Mouse (Mus musculus) cerebellum, adult 2 months (tissue): ENCODE measurements around the gene Tmem259. TPM values are rescaled to one million over a fixed set of nuclear protein-coding genes. Genes with fewer than 3 reads are reported as not detected.

Source experiments
- DNase-seq, 2 experiments: peaks; one replicate each; pipeline ENCODE4 v3.0.0; 2021
- H3K27ac ChIP-seq: fragments of 200-500 bp; 2 replicates; pipeline ENCODE4 v1.5.1; 2012; ENCODE audit warnings: low read length, control low read depth, inconsistent platforms; ENCODE audit not compliant: insufficient read depth
- H3K27me3 ChIP-seq: fragments of 200-500 bp; 2 replicates; pipeline ENCODE4 v1.6.1; 2012; ENCODE audit warnings: inconsistent platforms, mild to moderate bottlenecking, low read length, moderate library complexity; ENCODE audit not compliant: control insufficient read depth, insufficient read depth
- H3K4me1 ChIP-seq: fragments of 200-500 bp; 2 replicates; pipeline ENCODE4 v1.6.1; 2011; ENCODE audit warnings: low read length; ENCODE audit not compliant: control insufficient read depth, insufficient read depth
- H3K4me3 ChIP-seq: fragments of 200-500 bp; replicated peaks from 2 replicates; pipeline ENCODE3; 2011; ENCODE audit warnings: mild to moderate bottlenecking, low read depth, low read length, control low read depth; ENCODE audit not compliant: insufficient read depth
- CTCF ChIP-seq: fragments of 200-500 bp; IDR thresholded peaks from 2 replicates; pipeline ENCODE4 v1.5.1; 2011; ENCODE audit warnings: low read depth, mild to moderate bottlenecking, control low read depth, low read length, moderate library complexity, borderline replicate concordance; ENCODE audit not compliant: insufficient read depth
- POLR2A ChIP-seq: fragments of 200-500 bp; IDR thresholded peaks from 2 replicates; pipeline ENCODE4 v1.6.1; 2011; ENCODE audit warnings: low read length, control low read depth, borderline replicate concordance; ENCODE audit not compliant: insufficient read depth
- WGBS: fragments of 180-500 bp; shearing (Covaris S2); methylation state at CpG from one replicate; pipeline ENCODE4 v1.1.7; 2018; 5-methylcytosine and 5-hydroxymethylcytosine counted together
- polyA plus RNA-seq: library from polyadenylated mRNA; depleted of rRNA; stranded (reverse); fragments of >200 nt; gene quantifications from 2 replicates; pipeline ENCODE4 v1.2.3, GENCODE M21; 2012

Gene Tmem259
- polyA plus RNA-seq, 1 experiment, result 191 TPM

DNA sequence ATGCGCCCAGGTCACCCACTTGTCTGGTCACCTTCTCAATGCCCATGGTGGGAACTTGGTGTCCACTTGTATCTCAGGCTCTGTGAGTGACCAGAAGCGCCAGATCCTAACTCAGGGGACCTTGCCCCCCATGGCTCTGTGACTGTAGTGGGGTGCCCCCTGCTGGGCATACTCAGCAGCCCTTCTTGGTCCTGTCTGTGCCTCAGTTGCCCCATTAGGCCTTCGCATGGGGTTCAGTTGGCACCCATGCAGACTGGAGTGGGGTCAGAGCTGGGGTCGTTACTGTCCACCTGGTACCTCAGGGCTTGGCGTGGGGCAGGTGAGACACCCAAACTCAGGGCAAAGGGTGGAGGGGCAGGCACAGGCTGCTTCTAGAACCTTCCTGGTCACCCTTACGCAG is 30.2 kb downstream of the Tmem259 start:
- H3K4me3 ChIP-seq, result no peak overlapping the region
- 85% methylated on average over 6 of the region's 6 CpGs for WGBS
- no peak for TF ChIP-seq POLR2A
- peak; percentile 51 for TF ChIP-seq CTCF
- no peak overlapping the region for H3K27ac ChIP-seq
- H3K27me3 ChIP-seq, result no peaks in the 10 kb centered on the region
- no peaks in the 10 kb centered on the region; the same call in 1 of the 2 replicates for H3K4me1 ChIP-seq
- no peak for DNase-seq

DNA sequence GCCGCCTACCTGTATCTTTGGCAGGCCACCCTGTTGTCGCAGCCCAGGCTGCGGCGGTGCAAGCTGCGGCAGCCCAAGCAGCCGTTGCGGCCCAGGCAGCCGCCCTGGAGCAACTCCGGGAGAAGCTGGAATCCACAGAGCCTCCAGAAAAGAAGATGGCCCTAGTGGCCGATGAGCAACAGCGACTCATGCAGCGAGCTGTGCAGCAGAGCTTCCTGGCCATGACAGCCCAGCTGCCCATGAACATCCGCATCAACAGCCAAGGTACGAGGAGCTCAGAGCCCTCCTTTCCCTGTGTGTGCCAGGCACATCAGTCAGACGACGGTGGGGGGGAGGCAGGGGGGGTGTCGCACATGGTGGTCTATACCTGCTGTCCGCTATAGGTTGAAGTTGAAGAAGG is 33.5 kb downstream of the Tmem259 start:
- 76% methylated on average over 18 of the region's 18 CpGs for whole genome bisulfite sequencing
- H3K4me3 ChIP-seq, result no peak overlapping the region
- DNase-seq, result no peak
- H3K4me1 ChIP-seq, result peaks cover 5% of the 10 kb centered on the region; the same call in 1 of the 2 replicates
- TF ChIP-seq POLR2A, result no peak
- TF ChIP-seq CTCF, result no peak
- no peaks in the 10 kb centered on the region for H3K27me3 ChIP-seq
- no peak overlapping the region for H3K27ac ChIP-seq

DNA sequence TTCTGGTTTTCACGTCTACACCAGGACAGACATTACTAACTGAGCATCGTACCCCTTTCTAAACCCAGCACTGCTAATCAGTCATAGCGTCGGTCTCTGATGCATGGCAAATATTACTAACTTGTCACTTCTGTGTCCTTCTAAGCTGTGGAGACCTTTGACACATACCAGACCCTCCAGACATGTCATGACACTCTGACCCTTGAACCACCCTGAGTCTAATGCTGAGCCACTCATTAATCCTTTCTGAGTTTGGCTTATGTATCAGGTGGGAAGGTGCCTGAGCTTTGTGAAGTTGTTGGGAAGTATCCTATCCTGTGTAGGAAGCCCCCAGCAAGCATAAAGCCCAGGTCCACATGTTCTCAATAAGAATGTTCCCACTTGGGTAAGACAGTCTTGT is 34.3 kb downstream of the Tmem259 start:
- no peak overlapping the region for H3K27ac ChIP-seq
- no peak overlapping the region for H3K4me3 ChIP-seq
- peaks cover 5% of the 10 kb centered on the region for H3K4me1 ChIP-seq
- DNase-seq, result no peak
- H3K27me3 ChIP-seq, result no peaks in the 10 kb centered on the region
- TF ChIP-seq POLR2A, result no peak
- no peak for TF ChIP-seq CTCF
- WGBS, result 92% methylated on average over 4 of the region's 4 CpGs

DNA sequence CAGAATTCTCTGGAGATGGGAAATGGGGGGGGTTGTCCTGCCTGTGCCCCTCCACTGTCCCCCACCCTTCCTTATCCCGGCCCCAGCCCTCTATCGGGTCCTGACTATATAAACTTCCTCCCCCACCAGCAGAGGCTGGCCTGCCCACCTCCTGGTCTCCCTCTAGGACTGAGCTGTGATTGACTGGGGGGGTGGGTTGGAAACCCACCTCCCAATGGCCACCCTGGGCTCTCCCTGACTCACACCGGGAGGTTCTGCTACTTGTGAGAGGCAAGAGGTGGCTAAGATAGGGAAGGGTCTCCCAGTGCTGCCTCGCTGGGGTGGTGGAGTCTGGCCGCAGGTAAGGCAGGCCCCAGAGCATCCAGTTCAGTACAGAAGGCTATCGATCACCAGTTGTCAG is 36.6 kb downstream of the Tmem259 start:
- peaks cover 5% of the 10 kb centered on the region for H3K4me1 ChIP-seq
- H3K4me3 ChIP-seq, result no peak overlapping the region
- WGBS, result 88% methylated on average over 6 of the region's 6 CpGs
- no peaks in the 10 kb centered on the region for H3K27me3 ChIP-seq
- TF ChIP-seq CTCF (no peak), POLR2A (no peak)
- no peak for DNase-seq
- no peak overlapping the region for H3K27ac ChIP-seq

DNA sequence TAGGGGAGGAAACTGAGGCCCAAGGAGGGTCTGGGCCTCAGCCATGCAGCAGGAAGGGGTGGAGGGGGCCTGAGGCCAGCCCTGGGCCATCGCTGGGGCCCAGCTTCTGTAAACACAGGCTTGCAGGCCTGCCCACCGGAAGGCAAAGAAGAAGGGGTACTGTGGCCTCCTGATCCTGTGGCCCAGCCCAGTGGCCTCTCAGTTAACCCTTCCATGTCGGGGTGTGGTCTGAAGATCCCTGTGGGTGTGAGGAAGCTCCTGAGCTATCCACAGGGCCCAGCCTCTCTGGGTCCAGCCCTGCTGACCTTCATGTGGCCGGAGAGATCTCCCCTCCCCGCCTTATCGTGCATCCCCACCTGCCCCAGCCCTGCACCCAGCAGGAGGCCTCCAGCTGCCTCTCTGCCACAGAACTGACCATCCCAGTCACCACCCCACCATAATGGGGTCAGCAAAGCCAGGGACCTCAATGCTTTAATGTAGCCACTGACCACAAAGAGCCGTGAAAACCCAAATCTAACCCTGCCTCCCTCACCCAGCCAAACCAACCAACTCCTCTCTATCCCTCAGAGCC is 37.3 kb downstream of the Tmem259 start:
- WGBS, result 70% methylated on average over 7 of the region's 7 CpGs

DNA sequence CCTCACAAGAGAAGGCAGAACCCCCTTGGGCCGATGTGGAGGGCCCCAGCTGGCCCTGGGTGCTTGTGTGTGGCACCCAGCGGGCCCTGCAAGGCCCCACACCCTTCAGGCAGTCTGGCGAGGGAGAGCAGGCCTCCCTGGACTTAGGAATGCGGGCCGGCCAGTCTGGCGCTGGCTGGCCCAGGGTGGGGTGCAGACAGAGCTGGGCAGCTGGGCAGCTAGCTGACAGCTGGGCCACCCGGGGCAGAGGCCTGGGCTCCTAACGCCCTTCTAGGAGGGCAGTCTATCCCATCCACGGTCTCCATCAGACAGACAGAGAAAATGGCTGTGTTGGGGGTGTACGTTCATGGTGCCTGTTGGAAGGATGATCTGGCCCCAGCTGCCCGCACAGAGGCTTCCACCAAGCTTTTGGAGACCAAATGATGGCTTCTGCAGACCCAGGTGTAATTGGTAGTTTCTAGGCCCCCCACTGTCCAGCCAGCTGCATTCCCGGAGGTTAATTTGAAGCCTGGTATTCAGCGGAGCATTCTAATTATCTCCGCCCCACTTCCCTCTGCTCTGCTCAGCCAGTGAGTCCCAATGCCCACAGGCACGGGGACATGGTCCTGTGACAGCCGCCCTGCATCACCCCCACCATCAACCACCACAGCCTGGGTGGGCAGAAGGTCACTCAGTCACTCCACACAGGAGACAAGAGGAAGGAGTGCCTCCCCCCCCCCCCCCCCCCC is 38.5 kb downstream of the Tmem259 start:
- no peak overlapping the region for H3K27ac ChIP-seq
- TF ChIP-seq POLR2A (no peak), CTCF (no peak)
- peaks cover 5% of the 10 kb centered on the region for H3K4me1 ChIP-seq
- H3K27me3 ChIP-seq, result no peaks in the 10 kb centered on the region
- 37% methylated on average over 16 of the region's 16 CpGs for WGBS
- no peak for DNase-seq
- no peak overlapping the region for H3K4me3 ChIP-seq

More for the DNA sequence above, 37.3 kb downstream of the Tmem259 start:
- TF ChIP-seq POLR2A (no peak), CTCF (no peak)
- Histone ChIP-seq H3K27ac (no peak overlapping the region), H3K27me3 (no peaks in the 10 kb centered on the region), H3K4me3 (no peak overlapping the region), H3K4me1 (peaks cover 5% of the 10 kb centered on the region)
- no peak for DNase-seq

DNA sequence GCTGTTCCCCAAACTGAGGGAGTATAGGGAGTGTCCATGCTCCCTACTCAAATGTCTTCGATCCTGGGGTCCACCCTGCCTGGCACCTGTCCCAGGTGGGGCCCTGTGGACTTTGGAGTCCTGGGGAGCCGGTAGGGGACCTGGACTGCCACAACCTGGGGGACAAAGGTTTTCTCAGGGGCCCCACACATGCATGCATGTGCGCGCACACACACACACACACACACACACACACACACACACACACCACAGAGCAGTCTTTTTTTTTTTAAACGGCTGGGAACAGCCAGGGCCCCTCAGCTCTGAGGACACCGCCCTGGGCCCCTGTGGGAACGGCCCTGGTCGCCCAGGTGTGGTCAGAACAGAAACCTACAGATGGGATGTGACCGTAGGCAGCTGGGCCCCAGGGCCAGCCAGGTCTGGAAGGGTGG is 40.6 kb downstream of the Tmem259 start:
- DNase-seq, result no peak
- Histone ChIP-seq H3K27ac (no peak overlapping the region), H3K27me3 (no peaks in the 10 kb centered on the region), H3K4me1 (peaks cover 5% of the 10 kb centered on the region), H3K4me3 (no peak overlapping the region)
- WGBS, result 79% methylated on average over 9 of the region's 9 CpGs
- TF ChIP-seq CTCF, result no peak
- TF ChIP-seq POLR2A, result no peak

DNA sequence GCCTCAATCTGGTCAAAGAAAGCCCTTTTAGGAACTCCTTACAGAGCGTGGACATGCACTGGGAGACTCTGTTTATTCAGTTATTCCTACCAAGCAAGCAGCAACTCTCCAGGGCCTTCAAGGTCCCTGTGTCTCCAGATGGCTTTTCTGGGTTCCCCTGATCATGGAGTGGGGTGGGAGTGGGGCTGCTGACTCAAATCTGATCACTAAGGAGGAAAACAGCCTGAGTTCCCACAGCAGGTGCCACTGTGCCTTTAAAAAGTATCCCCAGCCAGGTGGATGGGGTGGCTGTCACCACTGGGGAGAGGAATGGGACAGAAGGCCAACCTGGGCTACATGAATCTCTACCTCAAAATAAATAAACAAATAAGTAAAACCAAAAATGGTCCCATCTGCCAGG is 41.1 kb downstream of the Tmem259 start:
- Histone ChIP-seq H3K4me3 (no peak overlapping the region), H3K27ac (no peak overlapping the region), H3K27me3 (no peaks in the 10 kb centered on the region), H3K4me1 (peaks cover 10% of the 10 kb centered on the region)
- TF ChIP-seq CTCF (no peak), POLR2A (no peak)
- no peak for DNase-seq
- 91% methylated on average over 1 of the region's 1 CpGs for WGBS
